Mouse (Mus musculus) ovary, postnatal 14 days (tissue): Measurements from ENCODE around the gene Cebpg.

ENCODE experiments used
- DNase-seq: peaks from one replicate; pipeline ENCODE4 v3.0.0; 2022; ENCODE audit warnings: low spot score

Gene Cebpg

GRCm38 (mm10) chr7:35024426-35024825 is 31.9 kb downstream of the Cebpg start:
- no peak for DNase-seq

GRCm38 (mm10) chr7:35023251-35023650 is 33.1 kb downstream of the Cebpg start:
- no peak for DNase-seq

DNA sequence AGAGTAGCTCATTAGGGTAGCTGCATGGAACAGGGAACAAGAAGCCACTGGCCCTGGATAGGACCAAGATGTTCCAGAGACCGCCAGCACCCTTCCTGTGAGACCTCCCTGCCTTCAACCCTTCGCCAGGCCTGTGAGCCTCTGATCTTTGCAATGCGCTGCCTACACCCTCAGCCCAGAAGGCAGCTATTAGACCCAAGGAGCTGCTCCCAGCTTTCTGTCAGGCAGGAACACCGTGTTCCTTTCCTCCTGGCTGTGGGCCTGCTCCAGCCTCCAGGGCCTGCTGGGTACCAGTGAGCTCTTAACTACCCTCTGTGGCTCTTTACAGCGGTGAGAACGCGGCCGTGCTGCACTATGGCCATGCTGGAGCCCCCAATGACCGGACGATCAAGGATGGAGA is 35.0 kb downstream of the Cebpg start:
- no peak for DNase-seq

GRCm38 (mm10) chr7:35015252-35015651 is 41.1 kb downstream of the Cebpg start:
- no peak for DNase-seq

GRCm38 (mm10) chr7:35013228-35013627 is 43.1 kb downstream of the Cebpg start:
- no peak for DNase-seq

- DNase-seq: no peak
These were observed 49.7 kb downstream of the Cebpg start for GRCm38 (mm10) chr7:35006661-35007060.

DNA sequence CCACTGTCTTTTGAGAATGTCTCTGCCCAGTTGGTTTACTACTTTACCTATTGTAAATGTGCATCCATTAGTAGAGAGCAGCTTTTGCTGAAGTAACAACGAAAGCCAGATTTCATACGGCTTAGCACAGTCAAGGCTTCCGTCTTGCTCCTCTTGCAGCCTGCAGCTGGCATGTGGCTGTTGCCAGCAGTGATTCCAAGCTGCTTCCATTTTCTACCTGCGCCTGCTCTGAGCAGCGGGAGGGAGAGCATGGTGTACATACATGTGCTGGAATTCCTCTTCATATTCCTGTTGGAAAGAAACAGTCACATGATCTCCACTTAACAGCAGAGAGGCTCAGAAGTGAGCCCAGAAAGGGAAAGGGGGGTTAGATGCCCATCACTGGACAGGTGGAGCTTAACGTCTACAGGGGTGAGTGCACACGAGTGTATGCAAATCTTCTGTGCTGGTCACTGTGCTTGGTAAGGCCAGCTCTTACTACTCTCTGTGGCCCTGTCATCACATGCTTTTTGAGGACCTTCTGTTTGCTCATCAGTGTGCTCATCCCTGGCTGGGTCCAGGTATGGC is 53.1 kb downstream of the Cebpg start:
- DNase-seq: no peak

GRCm38 (mm10) chr7:35000839-35001238 is 55.5 kb downstream of the Cebpg start:
- peak; percentile 40 for DNase-seq
